In genomic region chr14:103754465-103754864, GRCm38 (mm10) we compare ENCODE assay signal across 29 mouse cellular contexts.
A peak's percentile ranks its signal among the peaks of the same experiment; 100 is the strongest.
DNase-seq lines count a peak whose midpoint lies in the region; ATAC-seq and TF ChIP-seq lines count a peak whose summit lies in the region.
"Had no signal": no experiment of that assay in that cellular context is flagged by ENCODE, and none has a peak within 500 bp of the region (broad histone marks: within the 10 kb centered on the region; RNA-seq: fewer than 3 reads in every experiment).

No protein-coding gene starts in this region.

- no peak for TF ChIP-seq CTCF in lung, embryonic 14.5 days (IDR thresholded peaks at IDR 0.05; ENCODE audit: low read depth)
- no peak for TF ChIP-seq CTCF in lung, adult 2 months (IDR thresholded peaks at IDR 0.05; ENCODE audit: insufficient read depth, low read length)

- no peaks in the 10 kb centered on the region for H3K27me3 ChIP-seq in lung, embryonic 14.5 days (ENCODE audit: insufficient read depth, low read length)
- no peaks in the 10 kb centered on the region for H3K27me3 ChIP-seq in midbrain, embryonic 11.5 days (ENCODE audit: control insufficient read depth, insufficient read depth, low read length)
- no peaks in the 10 kb centered on the region for H3K27me3 ChIP-seq in midbrain, embryonic 13.5 days
- no peaks in the 10 kb centered on the region for H3K27me3 ChIP-seq in stomach, embryonic 14.5 days (ENCODE audit: control insufficient read depth, insufficient read depth, low read length)
- H3K27me3 ChIP-seq: forebrain, embryonic 15.5 days; heart, embryonic 12.5 days; limb, embryonic 15.5 days; liver, embryonic 13.5 days had no signal

- no peak for TF ChIP-seq POLR2A in lung, adult 2 months (IDR thresholded peaks at IDR 0.05; ENCODE audit: borderline replicate concordance, extremely low read depth, low read depth, low read length)

- DNase-seq in lung, embryonic 14.5 days = peak; percentile 59
- DNase-seq in lung, adult 2 months = no peak
- DNase-seq in midbrain, embryonic 11.5 days (ENCODE audit: low spot score, missing footprints) = no peak
- DNase-seq in right cerebral cortex, postnatal 25 days = no peak
- DNase-seq in urinary bladder, postnatal 25 days (ENCODE audit: low spot score) = no peak
- DNase-seq: cerebellum, adult 2 months; cerebellum, postnatal 14 days; gastrocnemius, adult 2 months; gastrocnemius, postnatal 36 days; heart, adult 2 months; heart, postnatal 4 days; kidney, adult 9 months; kidney, postnatal 10 days; layer of hippocampus, adult 9-11 months; liver, embryonic 13.5 days; lung, postnatal 14 days; midbrain, embryonic 14.5 days; right cerebral cortex, postnatal 14 days; thymus, postnatal 4 days had no signal

- no peaks in the 10 kb centered on the region for H3K36me3 ChIP-seq in lung, embryonic 14.5 days (ENCODE audit: insufficient read depth)
- no peaks in the 10 kb centered on the region for H3K36me3 ChIP-seq in midbrain, embryonic 11.5 days (ENCODE audit: control insufficient read depth, insufficient read depth, low read length)
- no peaks in the 10 kb centered on the region for H3K36me3 ChIP-seq in midbrain, embryonic 13.5 days
- H3K36me3 ChIP-seq in stomach, embryonic 14.5 days (ENCODE audit: control insufficient read depth, insufficient read depth, low read length) = no peaks in the 10 kb centered on the region
- H3K36me3 ChIP-seq: forebrain, embryonic 15.5 days; heart, embryonic 12.5 days; limb, embryonic 10.5 days; limb, embryonic 15.5 days; liver, embryonic 13.5 days had no signal

- no peak overlapping the region for H3K4me2 ChIP-seq in lung, embryonic 14.5 days
- H3K4me2 ChIP-seq in midbrain, embryonic 11.5 days = no peak overlapping the region
- H3K4me2 ChIP-seq in midbrain, embryonic 13.5 days (replicated peaks) = no peak overlapping the region
- no peak overlapping the region for H3K4me2 ChIP-seq in stomach, embryonic 14.5 days (replicated peaks; ENCODE audit: low read depth, low read length)
- H3K4me2 ChIP-seq: forebrain, embryonic 15.5 days; heart, embryonic 12.5 days; hindbrain, embryonic 14.5 days; limb, embryonic 15.5 days; liver, embryonic 13.5 days had no signal

- H3K27ac ChIP-seq in lung, embryonic 14.5 days (ENCODE audit: low read depth) = no peak overlapping the region
- no peak overlapping the region for H3K27ac ChIP-seq in midbrain, embryonic 11.5 days (ENCODE audit: low read depth, low read length)
- no peak overlapping the region for H3K27ac ChIP-seq in midbrain, embryonic 13.5 days
- H3K27ac ChIP-seq in stomach, embryonic 14.5 days (ENCODE audit: low read length) = peak overlapping the region; percentile 77; the same call in 1 of the 2 replicates
- H3K27ac ChIP-seq: forebrain, embryonic 15.5 days; gastrocnemius, adult 2 months; heart, adult 2 months; hindbrain, embryonic 14.5 days; limb, embryonic 10.5 days; limb, embryonic 15.5 days; liver, embryonic 13.5 days had no signal

- WGBS in lung, embryonic 14.5 days = 42% methylated on average over 9 of the region's 9 CpGs
- 67% methylated on average over 9 of the region's 9 CpGs for WGBS in lung, adult 2 months
- WGBS in midbrain, embryonic 11.5 days = 90% methylated on average over 9 of the region's 9 CpGs
- 91% methylated on average over 9 of the region's 9 CpGs for WGBS in midbrain, embryonic 13.5 days
- WGBS in stomach, embryonic 14.5 days = 43% methylated on average over 9 of the region's 9 CpGs

- no peak overlapping the region for H3K4me3 ChIP-seq in lung, embryonic 14.5 days (ENCODE audit: low read depth, low read length)
- no peak overlapping the region for H3K4me3 ChIP-seq in lung, adult 2 months (replicated peaks; ENCODE audit: extremely low read depth, low read depth, low read length)
- no peak overlapping the region for H3K4me3 ChIP-seq in midbrain, embryonic 11.5 days (ENCODE audit: low read depth, low read length)
- no peak overlapping the region for H3K4me3 ChIP-seq in midbrain, embryonic 13.5 days (replicated peaks)
- no peak overlapping the region for H3K4me3 ChIP-seq in stomach, embryonic 14.5 days (ENCODE audit: low read depth, low read length)
- H3K4me3 ChIP-seq: erythroblast, embryonic 14.5 days; forebrain, embryonic 15.5 days; gastrocnemius, adult 2 months; heart, adult 2 months; heart, embryonic 12.5 days; limb, embryonic 10.5 days; limb, embryonic 15.5 days; liver, embryonic 13.5 days had no signal

- no peaks in the 10 kb centered on the region for H3K4me1 ChIP-seq in lung, embryonic 14.5 days (ENCODE audit: insufficient read depth)
- no peaks in the 10 kb centered on the region for H3K4me1 ChIP-seq in lung, adult 2 months (ENCODE audit: control insufficient read depth, insufficient read depth, low read length)
- no peaks in the 10 kb centered on the region for H3K4me1 ChIP-seq in midbrain, embryonic 11.5 days (ENCODE audit: control insufficient read depth, insufficient read depth, low read length)
- H3K4me1 ChIP-seq in midbrain, embryonic 13.5 days (replicated peaks) = no peaks in the 10 kb centered on the region
- H3K4me1 ChIP-seq in stomach, embryonic 14.5 days (ENCODE audit: control insufficient read depth, insufficient read depth, low read length) = 0 out of 2 replicates have a peak, but pooled peaks cover 3% of the 10 kb centered on the region
- H3K4me1 ChIP-seq: forebrain, embryonic 15.5 days; heart, embryonic 12.5 days; limb, embryonic 10.5 days; limb, embryonic 15.5 days had no signal

- H3K9me3 ChIP-seq in lung, embryonic 14.5 days (ENCODE audit: low read depth, low read length) = no peaks in the 10 kb centered on the region
- no peaks in the 10 kb centered on the region for H3K9me3 ChIP-seq in midbrain, embryonic 11.5 days (ENCODE audit: control insufficient read depth, low read length)
- no peaks in the 10 kb centered on the region for H3K9me3 ChIP-seq in midbrain, embryonic 13.5 days
- H3K9me3 ChIP-seq in stomach, embryonic 14.5 days (ENCODE audit: control insufficient read depth, low read depth, low read length) = no peaks in the 10 kb centered on the region
- H3K9me3 ChIP-seq: forebrain, embryonic 15.5 days; heart, embryonic 12.5 days; limb, embryonic 10.5 days; limb, embryonic 15.5 days; liver, embryonic 13.5 days had no signal

- ATAC-seq in lung, embryonic 14.5 days (ENCODE audit: insufficient read depth) = peak; percentile 93
- ATAC-seq in midbrain, embryonic 11.5 days (ENCODE audit: low FRiP score) = 0 out of 2 replicates have a peak, but pooled peaks have one; percentile 9
- ATAC-seq in midbrain, embryonic 13.5 days = no peak
- peak; percentile 72; the same call in 1 of the 2 replicates for ATAC-seq in stomach, embryonic 14.5 days (ENCODE audit: insufficient number of reproducible peaks, insufficient read depth, low FRiP score, low read depth)
- ATAC-seq in erythroid progenitor cell, adult 5-6 weeks (replicated peaks; ENCODE audit: low FRiP score, poor library complexity, severe bottlenecking) = no peak
- ATAC-seq: CD4-positive, CD25-positive, alpha-beta regulatory T cell, adult 4 months; forebrain, embryonic 15.5 days had no signal

- H3K9ac ChIP-seq in lung, embryonic 14.5 days = no peak overlapping the region
- H3K9ac ChIP-seq in midbrain, embryonic 11.5 days (ENCODE audit: low read length) = no peak overlapping the region
- H3K9ac ChIP-seq in midbrain, embryonic 13.5 days (replicated peaks) = no peak overlapping the region
- H3K9ac ChIP-seq in stomach, embryonic 14.5 days (replicated peaks; ENCODE audit: low read depth, low read length) = no peak overlapping the region
- H3K9ac ChIP-seq: forebrain, embryonic 15.5 days; heart, embryonic 12.5 days; hindbrain, embryonic 14.5 days; limb, embryonic 15.5 days; liver, embryonic 13.5 days had no signal

Comparison
In these comparisons a context has a peak if more than half of its experiments do, and no peak if none do; other contexts are left out.
1. ATAC-seq: peak in lung, embryonic 14.5 days (single experiment), midbrain, embryonic 11.5 days (single experiment) and stomach, embryonic 14.5 days (single experiment); none in midbrain, embryonic 13.5 days (single experiment) and erythroid progenitor cell, adult 5-6 weeks (single experiment).